Mouse (Mus musculus) intestine, embryonic 14.5 days (tissue): ENCODE data around the gene Uhrf1bp1. TPM values are rescaled to one million over a fixed set of nuclear protein-coding genes. Genes with fewer than 3 reads are reported as not detected.

Experiments used
- ATAC-seq: fragments of 200-750 bp; cut with Nextera tagmentation; replicated peaks from 2 replicates; pipeline ENCODE4 v1.8.0; 2017; ENCODE audit warnings: low read depth, moderate number of reproducible peaks, moderate TSS enrichment, moderate library complexity; ENCODE audit not compliant: low FRiP score, low TSS enrichment
- DNase-seq: peaks from one replicate; pipeline ENCODE4 v3.0.0-alpha.2; 2018; ENCODE audit warnings: low spot score
- H3K27ac ChIP-seq: fragments of 300-500 bp; sonication (generic); 2 replicates; pipeline ENCODE4 v1.5.1; 2014; ENCODE audit warnings: low read depth, mild to moderate bottlenecking, control low read depth
- H3K27me3 ChIP-seq: fragments of 300-500 bp; sonication (generic); replicated peaks from 2 replicates; pipeline ENCODE4 v1.6.1; 2014; ENCODE audit warnings: low read length, control low read depth; ENCODE audit not compliant: control insufficient read depth, insufficient read depth
- H3K36me3 ChIP-seq: fragments of 300-500 bp; sonication (generic); 2 replicates; pipeline ENCODE4 v1.6.1; 2014; ENCODE audit warnings: low read length, control low read depth; ENCODE audit not compliant: control insufficient read depth, insufficient read depth
- H3K4me1 ChIP-seq: fragments of 300-500 bp; sonication (generic); replicated peaks from 2 replicates; pipeline ENCODE4 v1.6.1; 2014; ENCODE audit warnings: low read length, control low read depth, mixed read lengths; ENCODE audit not compliant: control insufficient read depth, insufficient read depth
- H3K4me2 ChIP-seq: fragments of 300-500 bp; sonication (generic); 2 replicates; pipeline ENCODE4 v1.6.1; 2014; ENCODE audit warnings: low read length
- H3K4me3 ChIP-seq: fragments of 300-500 bp; sonication (generic); 2 replicates; pipeline ENCODE4 v1.5.1; 2014; ENCODE audit warnings: low read depth, low read length, control low read depth, mixed read lengths
- H3K9ac ChIP-seq: fragments of 300-500 bp; sonication (generic); 2 replicates; pipeline ENCODE4 v1.6.1; 2014; ENCODE audit warnings: mild to moderate bottlenecking, low read length
- H3K9me3 ChIP-seq: fragments of 300-500 bp; sonication (generic); 2 replicates; pipeline ENCODE4 v1.6.1; 2016; ENCODE audit warnings: low read length, control low read depth; ENCODE audit not compliant: control insufficient read depth
- WGBS: fragments of 180-500 bp; shearing (Covaris S2); extraction: QIAGEN DNeasy Blood & Tissue Kit; methylation state at CpG from one replicate; pipeline ENCODE4 v1.1.7; 2014; 5-methylcytosine and 5-hydroxymethylcytosine counted together
- polyA plus RNA-seq: library from polyadenylated mRNA; unstranded; fragments of >200 nt; fragmentation: Nextera tagmentation; extraction: Ambion mirVana; gene quantifications from 2 replicates; pipeline ENCODE4 v1.2.1, GENCODE M21; 2014

Uhrf1bp1 gene
- polyA plus RNA-seq, 1 experiment from 2014 or later = 5.8 TPM

GRCm38 (mm10) chr17:27935091-27935490 is 78.8 kb downstream of the Uhrf1bp1 start:
- ATAC-seq = no peak
- no peaks in the 10 kb centered on the region for H3K9me3 ChIP-seq
- no peak overlapping the region for H3K4me2 ChIP-seq
- DNase-seq = no peak
- no peaks in the 10 kb centered on the region for H3K36me3 ChIP-seq
- no peaks in the 10 kb centered on the region for H3K27me3 ChIP-seq
- WGBS = 80% methylated on average over 3 of the region's 3 CpGs
- H3K4me3 ChIP-seq = no peak overlapping the region
- no peak overlapping the region for H3K27ac ChIP-seq
- peaks cover 37% of the 10 kb centered on the region for H3K4me1 ChIP-seq
- H3K9ac ChIP-seq = no peak overlapping the region

- WGBS = 73% methylated on average over 4 of the region's 4 CpGs
- Histone ChIP-seq H3K36me3 (no peaks in the 10 kb centered on the region), H3K4me3 (no peak overlapping the region), H3K27me3 (no peaks in the 10 kb centered on the region), H3K9ac (no peak overlapping the region), H3K9me3 (no peaks in the 10 kb centered on the region), H3K27ac (0 out of 2 replicates have a peak overlapping the region, but pooled peaks have one; percentile 2), H3K4me1 (peaks cover 49% of the 10 kb centered on the region), H3K4me2 (no peak overlapping the region)
- no peak for ATAC-seq
- no peak for DNase-seq
Measured at GRCm38 (mm10) chr17:27937054-27937615, 80.9 kb downstream of the Uhrf1bp1 start.

- Histone ChIP-seq H3K36me3 (no peaks in the 10 kb centered on the region), H3K9ac (no peak overlapping the region), H3K4me3 (no peak overlapping the region), H3K27me3 (no peaks in the 10 kb centered on the region), H3K9me3 (no peaks in the 10 kb centered on the region), H3K4me2 (no peak overlapping the region), H3K27ac (peak overlapping the region; percentile 77), H3K4me1 (peaks cover 49% of the 10 kb centered on the region)
- 40% methylated on average over 12 of the region's 12 CpGs for WGBS
- ATAC-seq = no peak; the same call in 1 of the 2 replicates
- peak; percentile 56 for DNase-seq
Measured at GRCm38 (mm10) chr17:27938121-27938754, 82.0 kb downstream of the Uhrf1bp1 start.

GRCm38 (mm10) chr17:27939028-27939427 is 82.8 kb downstream of the Uhrf1bp1 start:
- Histone ChIP-seq H3K36me3 (no peaks in the 10 kb centered on the region), H3K4me1 (peaks cover 46% of the 10 kb centered on the region), H3K4me2 (no peak overlapping the region), H3K27me3 (no peaks in the 10 kb centered on the region), H3K9ac (no peak overlapping the region), H3K4me3 (no peak overlapping the region), H3K27ac (peak overlapping the region; percentile 77), H3K9me3 (no peaks in the 10 kb centered on the region)
- no peak for ATAC-seq
- no peak for DNase-seq
- 68% methylated on average over 5 of the region's 5 CpGs for WGBS

- Histone ChIP-seq H3K9me3 (no peaks in the 10 kb centered on the region), H3K4me1 (peaks cover 40% of the 10 kb centered on the region), H3K36me3 (no peaks in the 10 kb centered on the region), H3K4me2 (no peak overlapping the region), H3K9ac (no peak overlapping the region), H3K27ac (no peak overlapping the region), H3K27me3 (no peaks in the 10 kb centered on the region), H3K4me3 (no peak overlapping the region)
- DNase-seq (peak; percentile 61), ATAC-seq (no peak)
- WGBS = 53% methylated on average over 4 of the region's 4 CpGs
Measured at GRCm38 (mm10) chr17:27940352-27940751, 84.1 kb downstream of the Uhrf1bp1 start.

GRCm38 (mm10) chr17:27941178-27941577 is 84.9 kb downstream of the Uhrf1bp1 start:
- Histone ChIP-seq H3K9me3 (no peaks in the 10 kb centered on the region), H3K4me2 (no peak overlapping the region), H3K4me1 (peaks cover 46% of the 10 kb centered on the region), H3K9ac (no peak overlapping the region), H3K27ac (no peak overlapping the region), H3K4me3 (no peak overlapping the region), H3K27me3 (no peaks in the 10 kb centered on the region), H3K36me3 (no peaks in the 10 kb centered on the region)
- ATAC-seq (no peak), DNase-seq (no peak)
- 67% methylated on average over 5 of the region's 5 CpGs for WGBS

- ATAC-seq = no peak
- 58% methylated on average over 2 of the region's 2 CpGs for WGBS
- no peaks in the 10 kb centered on the region for H3K36me3 ChIP-seq
- no peak overlapping the region for H3K4me3 ChIP-seq
- peaks cover 49% of the 10 kb centered on the region for H3K4me1 ChIP-seq
- H3K9ac ChIP-seq = no peak overlapping the region
- DNase-seq = no peak
- H3K9me3 ChIP-seq = no peaks in the 10 kb centered on the region
- no peaks in the 10 kb centered on the region for H3K27me3 ChIP-seq
- no peak overlapping the region for H3K4me2 ChIP-seq
- no peak overlapping the region for H3K27ac ChIP-seq
Measured at GRCm38 (mm10) chr17:27941698-27942097, 85.5 kb downstream of the Uhrf1bp1 start.

- H3K4me3 ChIP-seq = no peak overlapping the region
- H3K27ac ChIP-seq = no peak overlapping the region
- H3K4me2 ChIP-seq = no peak overlapping the region
- DNase-seq (no peak), ATAC-seq (no peak)
- no peaks in the 10 kb centered on the region for H3K36me3 ChIP-seq
- no peaks in the 10 kb centered on the region for H3K9me3 ChIP-seq
- H3K9ac ChIP-seq = no peak overlapping the region
- 92% methylated on average over 4 of the region's 4 CpGs for WGBS
- H3K4me1 ChIP-seq = peaks cover 45% of the 10 kb centered on the region
- H3K27me3 ChIP-seq = no peaks in the 10 kb centered on the region
Measured at GRCm38 (mm10) chr17:27942131-27942530, 85.9 kb downstream of the Uhrf1bp1 start.
